Mouse (Mus musculus): ENCODE data around the gene Tmem92. TPM values are rescaled to one million over a fixed set of nuclear protein-coding genes. Genes with fewer than 3 reads are reported as not detected.
A peak's percentile ranks its signal among the peaks of the same experiment; 100 is the strongest.
"Not testable (repeated sequence)": the region's sequence is repeated elsewhere in the genome, so short reads cannot be mapped to it uniquely, and the experiment has no call there.

Tmem92 gene
- not detected in 2 replicates for polyA plus RNA-seq (2012; rRNA removed)

DNA sequence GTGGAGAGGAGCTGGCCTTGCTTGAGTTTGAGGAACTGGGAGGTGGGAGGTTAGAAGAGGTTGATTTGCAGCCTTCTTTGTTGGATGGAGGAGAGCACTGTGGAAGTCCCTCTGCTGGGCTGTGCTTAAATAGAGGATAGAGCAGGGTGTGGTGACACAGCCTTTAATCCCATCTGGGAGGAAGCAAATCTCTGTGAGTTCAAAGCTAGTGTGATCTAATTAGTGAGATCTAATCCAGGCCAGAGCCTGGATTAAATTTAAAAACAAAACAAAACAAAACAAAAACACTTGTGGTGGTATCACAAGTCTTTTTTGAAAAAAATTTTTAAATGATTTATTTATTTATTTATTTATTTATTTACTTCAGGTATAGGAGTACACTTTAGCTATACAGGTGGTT, at the start of gene Tmem92:
Gene Tmem92 (minus strand): TSS at position 101 of the 400 bp plus-strand sequence.
- no peak for TF ChIP-seq POLR2A (IDR thresholded peaks at IDR 0.05; ENCODE audit: borderline replicate concordance, extremely low read depth, insufficient read depth, insufficient read length, poor library complexity, severe bottlenecking)
- no peak for TF ChIP-seq CTCF (IDR thresholded peaks at IDR 0.05; ENCODE audit: borderline replicate concordance, extremely low read depth, insufficient read depth, insufficient read length)
- no peak for DNase-seq (ENCODE audit: low read depth)

DNA sequence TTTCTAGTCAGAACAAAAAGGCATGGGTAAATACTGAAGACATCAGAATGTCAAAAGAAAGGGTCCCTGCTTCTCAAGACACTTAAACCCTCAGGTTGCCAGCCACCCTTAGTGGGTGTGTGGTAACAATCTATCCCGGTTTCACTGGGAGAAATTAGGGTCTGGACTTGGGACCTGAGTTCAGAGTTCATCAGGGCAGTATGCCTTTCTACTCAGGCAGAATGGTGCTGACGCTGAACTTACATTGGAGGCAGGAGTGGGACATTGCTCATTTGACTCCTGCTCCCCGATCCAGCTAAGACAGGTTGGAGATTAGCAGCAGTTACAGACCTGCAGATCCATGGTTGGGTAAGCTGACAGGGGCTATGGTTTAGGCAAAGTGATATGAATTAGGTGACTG, 46.5 kb upstream of the Tmem92 start:
- no peak for TF ChIP-seq POLR2A (IDR thresholded peaks at IDR 0.05; ENCODE audit: borderline replicate concordance, extremely low read depth, insufficient read depth, insufficient read length, poor library complexity, severe bottlenecking)
- TF ChIP-seq CTCF (IDR thresholded peaks at IDR 0.05; ENCODE audit: borderline replicate concordance, extremely low read depth, insufficient read depth, insufficient read length), result no peak
- DNase-seq (ENCODE audit: low read depth), result no peak

DNA sequence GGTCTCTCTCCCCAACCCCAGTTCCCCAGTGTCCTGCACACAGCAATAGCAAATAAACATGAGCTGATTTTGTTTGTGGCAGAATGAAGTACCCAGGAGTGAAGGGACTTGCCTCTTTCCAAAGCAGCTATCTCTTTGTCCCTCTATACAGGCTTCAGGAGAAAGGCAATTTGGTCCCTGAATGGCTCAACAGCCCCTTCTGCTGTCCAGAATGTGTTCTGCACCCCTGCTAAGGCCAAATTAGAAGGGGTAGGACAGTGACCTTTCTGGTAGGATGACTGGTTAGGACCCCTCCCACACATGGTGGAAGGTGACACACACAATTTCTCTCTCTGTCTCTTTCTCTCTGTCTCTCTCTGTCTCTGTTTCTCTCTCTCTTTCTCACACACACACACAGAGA, 36.9 kb upstream of the Tmem92 start:
- peak; percentile 17; the same call in 1 of the 2 replicates for TF ChIP-seq CTCF (IDR thresholded peaks at IDR 0.05; ENCODE audit: borderline replicate concordance, extremely low read depth, insufficient read depth, insufficient read length)
- DNase-seq (ENCODE audit: low read depth), result not testable (repeated sequence)

GRCm38 (mm10) chr11:94818946-94819345, 36.4 kb upstream of the Tmem92 start:
- peak; percentile 2; the same call in 1 of the 2 replicates for TF ChIP-seq CTCF (IDR thresholded peaks at IDR 0.05; ENCODE audit: borderline replicate concordance, extremely low read depth, insufficient read depth, insufficient read length)
- peak; percentile 2 for DNase-seq (ENCODE audit: low read depth)

- not testable (repeated sequence) for DNase-seq (ENCODE audit: low read depth)
Observed at GRCm38 (mm10) chr11:94811537-94811936, 29.0 kb upstream of the Tmem92 start.

DNA sequence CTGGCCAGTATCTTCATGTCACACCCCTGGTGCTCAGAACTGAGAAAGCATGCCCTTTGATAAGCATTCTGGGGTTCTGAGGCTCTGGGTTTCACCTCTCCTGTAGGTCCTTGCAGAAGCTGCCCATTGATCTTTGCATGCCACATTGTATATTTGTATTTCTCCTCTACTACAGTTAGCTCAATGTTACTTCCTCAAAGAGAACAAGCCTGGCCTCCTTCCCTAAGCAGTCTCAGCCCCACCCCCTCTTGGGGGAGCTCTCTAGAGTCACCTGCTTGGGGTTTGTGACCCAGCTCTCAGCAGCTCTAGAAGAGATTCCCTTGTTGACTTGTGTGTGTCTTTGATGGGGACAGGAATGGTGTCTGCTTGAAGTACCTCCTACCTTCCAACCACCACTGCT, 9.2 kb upstream of the Tmem92 start:
- TF ChIP-seq CTCF (IDR thresholded peaks at IDR 0.05; ENCODE audit: borderline replicate concordance, extremely low read depth, insufficient read depth, insufficient read length), result no peak
- TF ChIP-seq POLR2A (IDR thresholded peaks at IDR 0.05; ENCODE audit: borderline replicate concordance, extremely low read depth, insufficient read depth, insufficient read length, poor library complexity, severe bottlenecking), result no peak
- DNase-seq (ENCODE audit: low read depth), result no peak

DNA sequence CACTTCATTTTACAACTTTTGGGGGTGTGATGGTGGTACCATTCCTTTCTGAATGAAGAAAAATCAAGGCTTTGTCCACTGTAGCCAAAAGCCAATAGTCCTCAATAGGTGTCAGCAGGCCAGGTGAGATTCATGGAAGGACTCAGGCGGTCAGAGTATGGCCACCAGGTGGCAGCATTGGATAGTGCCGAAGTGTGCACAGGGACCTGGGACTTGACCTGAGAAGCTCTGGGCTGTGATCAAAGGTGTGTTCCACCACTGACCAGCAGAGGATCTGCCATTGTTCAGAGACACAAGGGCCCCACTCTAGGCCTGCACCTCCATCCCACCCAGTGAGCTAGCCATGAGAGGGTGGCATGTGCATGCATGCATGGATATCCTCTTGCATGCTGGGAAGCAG, 2.7 kb upstream of the Tmem92 start:
- peak; percentile 72 for TF ChIP-seq CTCF (IDR thresholded peaks at IDR 0.05; ENCODE audit: borderline replicate concordance, extremely low read depth, insufficient read depth, insufficient read length)
- no peak for TF ChIP-seq POLR2A (IDR thresholded peaks at IDR 0.05; ENCODE audit: borderline replicate concordance, extremely low read depth, insufficient read depth, insufficient read length, poor library complexity, severe bottlenecking)

GRCm38 (mm10) chr11:94774887-94775497, 7.5 kb downstream of the Tmem92 start:
- DNase-seq (ENCODE audit: low read depth), result no peak
- TF ChIP-seq POLR2A (IDR thresholded peaks at IDR 0.05; ENCODE audit: borderline replicate concordance, extremely low read depth, insufficient read depth, insufficient read length, poor library complexity, severe bottlenecking) (no peak), CTCF (IDR thresholded peaks at IDR 0.05; ENCODE audit: borderline replicate concordance, extremely low read depth, insufficient read depth, insufficient read length) (no peak)

More for the DNA sequence above, 2.7 kb upstream of the Tmem92 start:
- DNase-seq (ENCODE audit: low read depth), result peak; percentile 51

- DNase-seq (ENCODE audit: low read depth), result peak; percentile 7
- TF ChIP-seq POLR2A (IDR thresholded peaks at IDR 0.05; ENCODE audit: borderline replicate concordance, extremely low read depth, insufficient read depth, insufficient read length, poor library complexity, severe bottlenecking) (no peak), CTCF (IDR thresholded peaks at IDR 0.05; ENCODE audit: borderline replicate concordance, extremely low read depth, insufficient read depth, insufficient read length) (peak; percentile 41; the same call in 1 of the 2 replicates)
Observed at GRCm38 (mm10) chr11:94773851-94774250, 8.7 kb downstream of the Tmem92 start.

- no peak for DNase-seq (ENCODE audit: low read depth)
- TF ChIP-seq CTCF (IDR thresholded peaks at IDR 0.05; ENCODE audit: borderline replicate concordance, extremely low read depth, insufficient read depth, insufficient read length), result no peak
- no peak for TF ChIP-seq POLR2A (IDR thresholded peaks at IDR 0.05; ENCODE audit: borderline replicate concordance, extremely low read depth, insufficient read depth, insufficient read length, poor library complexity, severe bottlenecking)
Observed at GRCm38 (mm10) chr11:94772363-94773055, 10.0 kb downstream of the Tmem92 start.

DNA sequence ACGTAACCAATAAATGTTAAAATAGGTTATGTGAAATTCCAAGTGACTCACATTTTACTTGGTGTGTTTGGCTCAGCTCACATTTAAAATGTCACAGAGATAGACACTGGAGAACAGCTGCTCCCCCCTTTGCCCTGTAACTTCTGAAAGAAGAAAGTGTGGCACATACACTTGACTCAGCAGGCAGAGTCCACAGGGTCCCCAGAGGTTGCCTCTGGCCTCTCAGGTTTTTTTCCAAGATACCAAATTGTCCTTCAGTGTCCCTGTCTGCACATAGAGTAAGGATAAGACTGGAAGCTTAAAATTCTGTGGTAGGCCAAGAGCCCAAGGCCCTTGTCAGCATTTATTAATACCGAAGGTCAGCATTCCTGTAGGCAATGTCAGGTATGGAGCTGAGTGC, 15.3 kb downstream of the Tmem92 start:
- no peak for DNase-seq (ENCODE audit: low read depth)
- TF ChIP-seq CTCF (IDR thresholded peaks at IDR 0.05; ENCODE audit: borderline replicate concordance, extremely low read depth, insufficient read depth, insufficient read length) (no peak), POLR2A (IDR thresholded peaks at IDR 0.05; ENCODE audit: borderline replicate concordance, extremely low read depth, insufficient read depth, insufficient read length, poor library complexity, severe bottlenecking) (no peak)

DNA sequence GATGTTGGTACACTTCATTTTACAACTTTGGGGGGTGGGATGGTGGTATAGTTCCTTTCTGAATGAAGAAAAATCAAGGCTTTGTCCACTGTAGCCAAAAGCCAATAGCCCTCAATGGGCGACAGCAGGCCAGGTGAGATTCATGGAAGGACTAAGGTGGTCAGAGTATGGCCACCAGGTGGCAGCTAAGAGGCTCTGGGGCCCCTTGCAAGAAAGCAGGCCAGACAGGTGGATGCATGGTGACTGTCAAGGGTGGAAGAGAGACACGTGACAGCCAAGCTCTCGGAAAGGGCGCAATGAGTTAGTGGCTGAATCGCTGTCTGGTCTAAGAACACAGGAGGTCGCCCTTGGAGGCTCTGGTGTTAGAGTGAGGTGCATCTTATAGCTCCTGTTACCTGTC, 19.7 kb downstream of the Tmem92 start:
- TF ChIP-seq CTCF (IDR thresholded peaks at IDR 0.05; ENCODE audit: borderline replicate concordance, extremely low read depth, insufficient read depth, insufficient read length), result no peak
- TF ChIP-seq POLR2A (IDR thresholded peaks at IDR 0.05; ENCODE audit: borderline replicate concordance, extremely low read depth, insufficient read depth, insufficient read length, poor library complexity, severe bottlenecking), result no peak
- no peak for DNase-seq (ENCODE audit: low read depth)
